Mouse (Mus musculus) lung, postnatal 0 days (tissue): ENCODE measurements around the gene Spesp1. TPM values are rescaled to one million over a fixed set of nuclear protein-coding genes. Genes with fewer than 3 reads are reported as not detected.

Experiments
- ATAC-seq: fragments of 200-750 bp; cut with Nextera tagmentation; 2 replicates; pipeline ENCODE4 v1.8.0; 2017; ENCODE audit warnings: moderate library complexity
- DNase-seq: peaks from one replicate; pipeline ENCODE4 v3.0.0-alpha.2; 2016; ENCODE audit warnings: low spot score
- H3K27ac ChIP-seq: fragments of 300-500 bp; sonication (generic); 2 replicates; pipeline ENCODE4 v1.5.1; 2014; ENCODE audit warnings: antibody characterized with exemption, mild to moderate bottlenecking, low read length, mixed read lengths
- H3K27me3 ChIP-seq: fragments of 300-500 bp; sonication (generic); replicated peaks from 2 replicates; pipeline ENCODE4 v1.6.1; 2014; ENCODE audit warnings: low read length, mixed read lengths; ENCODE audit not compliant: insufficient read depth
- H3K36me3 ChIP-seq: fragments of 300-500 bp; sonication (generic); 2 replicates; pipeline ENCODE4 v1.6.1; 2014; ENCODE audit warnings: low read length, mixed read lengths; ENCODE audit not compliant: insufficient read depth
- H3K4me1 ChIP-seq: fragments of 300-500 bp; sonication (generic); 2 replicates; pipeline ENCODE4 v1.6.1; 2014; ENCODE audit warnings: antibody characterized with exemption, low read depth, low read length, mixed read lengths; ENCODE audit not compliant: insufficient read depth
- H3K4me2 ChIP-seq: fragments of 300-500 bp; sonication (generic); replicated peaks from 2 replicates; pipeline ENCODE4 v1.6.1; 2014; ENCODE audit warnings: low read depth, mild to moderate bottlenecking, low read length, moderate library complexity, mixed read lengths
- H3K4me3 ChIP-seq: fragments of 300-500 bp; sonication (generic); 2 replicates; pipeline ENCODE4 v1.5.1; 2014; ENCODE audit warnings: low read depth, low read length
- H3K9ac ChIP-seq: fragments of 300-500 bp; sonication (generic); replicated peaks from 2 replicates; pipeline ENCODE4 v1.6.1; 2014; ENCODE audit warnings: low read depth, mild to moderate bottlenecking
- H3K9me3 ChIP-seq: fragments of 300-500 bp; sonication (generic); 2 replicates; pipeline ENCODE4 v1.6.1; 2016; ENCODE audit warnings: low read length, mixed read lengths
- CTCF ChIP-seq: IDR thresholded peaks from 2 replicates; pipeline ENCODE4 v1.5.1; 2016; ENCODE audit warnings: antibody characterized with exemption, mild to moderate bottlenecking
- EP300 ChIP-seq: IDR thresholded peaks from 2 replicates; pipeline ENCODE4 v1.6.1; 2016; ENCODE audit warnings: antibody characterized with exemption, mild to moderate bottlenecking, control low read depth
- WGBS: fragments of 180-500 bp; shearing (Covaris S2); extraction: QIAGEN DNeasy Blood & Tissue Kit; methylation state at CpG from one replicate; pipeline ENCODE4 v1.1.7; 2014; 5-methylcytosine and 5-hydroxymethylcytosine counted together
- polyA plus RNA-seq: library from polyadenylated mRNA; unstranded; fragments of >200 nt; fragmentation: Nextera tagmentation; extraction: Ambion mirVana; gene quantifications from 2 replicates; pipeline ENCODE4 v1.2.1, GENCODE M21; 2015

The Spesp1 gene
- polyA plus RNA-seq, 1 experiment from 2014 or later, result not detected

DNA sequence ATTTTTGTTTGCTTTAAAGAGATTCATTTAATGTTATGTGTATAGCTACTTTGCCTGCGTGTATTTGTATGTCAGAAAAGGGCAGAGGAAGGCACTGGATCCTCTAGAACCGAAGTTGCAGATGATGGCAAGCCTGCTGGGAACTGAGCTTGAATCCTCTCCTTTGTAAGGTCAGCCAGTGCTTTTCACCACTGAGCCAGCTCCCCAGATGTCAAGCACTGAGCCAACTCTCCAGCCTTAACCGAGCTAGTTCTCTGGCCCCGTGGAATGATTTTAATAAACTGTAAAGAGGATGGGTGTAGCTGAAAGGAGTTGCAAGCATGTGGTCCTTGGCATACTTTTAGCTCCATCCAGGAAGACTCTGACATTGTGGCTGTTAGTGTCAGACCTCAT is 5.6 kb upstream of the Spesp1 start:
- Histone ChIP-seq H3K27ac (no peak overlapping the region), H3K9ac (no peak overlapping the region), H3K27me3 (no peaks in the 10 kb centered on the region), H3K4me3 (no peak overlapping the region), H3K9me3 (no peaks in the 10 kb centered on the region), H3K4me1 (no peaks in the 10 kb centered on the region), H3K36me3 (no peaks in the 10 kb centered on the region), H3K4me2 (no peak overlapping the region)
- WGBS, result 54% methylated on average over 4 of the region's 4 CpGs
- TF ChIP-seq CTCF, result no peak
- no peak for TF ChIP-seq EP300
- no peak for ATAC-seq
- no peak for DNase-seq

DNA sequence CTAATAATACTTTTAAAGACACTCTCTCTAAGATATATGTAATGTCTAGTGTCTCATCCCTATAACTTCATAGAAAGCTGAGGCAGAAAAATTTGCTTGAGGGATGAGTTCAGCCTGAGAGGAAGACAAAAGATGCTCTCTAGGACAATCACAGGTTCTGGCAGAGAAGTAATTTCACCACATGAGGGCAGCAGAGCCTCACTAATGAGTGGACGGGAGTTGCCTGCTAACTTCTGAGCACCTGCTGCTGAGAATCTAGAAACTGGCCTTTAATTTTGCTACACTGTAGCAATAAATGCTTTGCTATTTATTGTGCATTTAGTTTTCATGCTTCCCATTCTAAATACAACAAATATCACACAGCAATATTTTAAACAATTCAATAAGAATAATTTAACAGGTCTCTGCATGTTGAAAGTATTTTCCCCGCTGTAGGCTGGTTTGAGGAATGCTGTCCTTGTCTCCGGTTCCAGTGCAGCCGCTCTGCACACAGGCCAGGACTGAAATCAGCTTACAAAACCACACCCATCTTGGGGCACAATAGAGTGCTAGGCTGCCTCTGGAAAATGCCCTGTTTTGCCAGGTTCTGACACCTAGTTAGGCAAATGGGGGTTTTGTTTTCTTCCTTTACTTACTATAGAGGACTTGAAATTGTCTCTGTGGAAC is 5.1 kb upstream of the Spesp1 start:
- H3K4me2 ChIP-seq, result no peak overlapping the region
- ATAC-seq (peak; percentile 33; the same call in 1 of the 2 replicates), DNase-seq (peak; percentile 79)
- TF ChIP-seq EP300 (no peak), CTCF (peak; percentile 90)
- no peak overlapping the region for H3K4me3 ChIP-seq
- H3K36me3 ChIP-seq, result no peaks in the 10 kb centered on the region
- no peaks in the 10 kb centered on the region for H3K4me1 ChIP-seq
- 29% methylated on average over 4 of the region's 4 CpGs for WGBS
- H3K27ac ChIP-seq, result no peak overlapping the region
- H3K27me3 ChIP-seq, result no peaks in the 10 kb centered on the region
- no peak overlapping the region for H3K9ac ChIP-seq
- no peaks in the 10 kb centered on the region for H3K9me3 ChIP-seq

- Histone ChIP-seq H3K36me3 (no peaks in the 10 kb centered on the region), H3K4me3 (no peak overlapping the region), H3K9ac (no peak overlapping the region), H3K27ac (no peak overlapping the region), H3K4me2 (no peak overlapping the region), H3K4me1 (no peaks in the 10 kb centered on the region), H3K9me3 (no peaks in the 10 kb centered on the region), H3K27me3 (no peaks in the 10 kb centered on the region)
- TF ChIP-seq EP300 (no peak), CTCF (no peak)
- DNase-seq (no peak), ATAC-seq (no peak)
- WGBS, result 67% methylated on average over 7 of the region's 7 CpGs
These were observed 2.3 kb upstream of the Spesp1 start for GRCm38 (mm10) chr9:62284266-62284665.

DNA sequence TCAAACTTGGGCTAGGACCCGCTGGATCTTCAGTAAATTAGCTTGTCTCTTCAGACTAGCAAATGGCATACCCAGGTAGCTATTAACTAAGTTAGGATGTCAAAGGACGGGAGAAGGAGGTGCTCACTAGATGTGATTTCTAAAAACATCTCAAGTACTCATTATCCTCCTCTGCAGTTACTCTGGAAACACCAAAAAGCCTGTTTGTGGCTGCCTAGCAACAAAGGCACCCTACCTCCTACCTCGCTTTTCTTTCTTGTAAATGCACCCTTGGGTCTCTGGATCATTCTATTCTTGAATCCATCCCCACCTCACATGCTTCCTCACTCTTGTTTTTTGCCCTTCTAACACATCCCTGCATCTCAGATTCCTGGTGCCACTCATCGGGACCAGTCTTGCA is 5.1 kb downstream of the Spesp1 start:
- H3K9me3 ChIP-seq, result no peaks in the 10 kb centered on the region
- no peaks in the 10 kb centered on the region for H3K36me3 ChIP-seq
- ATAC-seq (no peak), DNase-seq (no peak)
- no peak overlapping the region for H3K4me2 ChIP-seq
- no peak overlapping the region for H3K27ac ChIP-seq
- TF ChIP-seq EP300 (no peak), CTCF (no peak)
- 69% methylated on average over 4 of the region's 4 CpGs for WGBS
- no peaks in the 10 kb centered on the region for H3K4me1 ChIP-seq
- no peak overlapping the region for H3K9ac ChIP-seq
- H3K4me3 ChIP-seq, result no peak overlapping the region
- no peaks in the 10 kb centered on the region for H3K27me3 ChIP-seq

DNA sequence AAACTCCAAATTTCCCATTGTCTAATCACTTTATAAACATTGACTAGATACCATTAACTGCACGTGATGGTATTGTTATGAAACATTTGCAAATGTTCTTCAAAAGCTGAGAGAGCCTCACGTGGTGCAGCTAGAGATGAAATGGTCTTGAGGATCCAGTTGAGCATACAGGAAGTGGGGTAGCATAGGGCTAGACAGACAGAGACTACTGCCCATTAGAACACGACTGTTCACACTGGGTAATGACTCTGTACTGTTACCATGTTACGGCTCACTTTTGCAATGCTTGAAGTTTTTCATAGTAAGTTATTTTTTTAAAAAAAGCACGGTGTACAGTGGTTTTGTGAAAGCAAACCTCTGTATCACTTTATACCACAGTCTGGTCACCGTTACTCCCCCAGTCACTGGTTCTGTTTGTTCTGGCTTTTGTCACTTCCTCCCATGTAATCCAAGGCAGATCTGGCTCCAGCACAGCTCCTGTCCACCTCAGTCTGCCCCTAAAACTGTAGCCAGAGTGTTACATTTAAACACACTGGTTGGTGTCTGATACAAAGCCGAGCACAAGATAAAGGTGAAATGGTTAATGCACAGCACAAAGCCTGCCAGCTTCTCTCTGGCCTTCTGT is 11.1 kb downstream of the Spesp1 start:
- no peak overlapping the region for H3K9ac ChIP-seq
- WGBS, result 29% methylated on average over 7 of the region's 7 CpGs
- ATAC-seq, result peak; percentile 44

DNA sequence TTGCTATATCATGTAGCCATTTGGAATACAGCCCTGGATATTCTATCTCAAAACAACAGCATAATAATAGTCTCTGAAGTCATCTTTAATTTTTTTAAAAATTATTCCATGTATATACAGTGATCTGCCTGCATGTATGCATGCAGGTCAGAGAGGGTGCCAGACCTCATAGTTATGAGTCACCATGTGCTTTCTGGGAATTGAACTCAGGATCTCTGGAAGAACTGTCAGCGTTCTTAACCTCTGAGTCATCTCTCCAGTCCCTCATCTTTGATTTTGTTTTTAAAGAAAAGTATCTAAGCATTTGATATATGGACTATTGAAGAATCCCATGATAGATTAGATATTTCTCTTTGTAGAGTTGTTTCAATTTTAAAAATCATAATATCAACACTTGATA is 12.8 kb downstream of the Spesp1 start:
- no peak overlapping the region for H3K4me3 ChIP-seq
- no peaks in the 10 kb centered on the region for H3K36me3 ChIP-seq
- TF ChIP-seq EP300 (no peak), CTCF (no peak)
- H3K27ac ChIP-seq, result no peak overlapping the region
- WGBS, result 88% methylated on average over 1 of the region's 1 CpGs
- DNase-seq (no peak), ATAC-seq (no peak)
- H3K27me3 ChIP-seq, result no peaks in the 10 kb centered on the region
- no peak overlapping the region for H3K9ac ChIP-seq
- H3K9me3 ChIP-seq, result no peaks in the 10 kb centered on the region
- H3K4me1 ChIP-seq, result no peaks in the 10 kb centered on the region
- H3K4me2 ChIP-seq, result no peak overlapping the region

More for the DNA sequence above, 11.1 kb downstream of the Spesp1 start:
- no peak for TF ChIP-seq EP300
- TF ChIP-seq CTCF, result no peak
- Histone ChIP-seq H3K4me3 (no peak overlapping the region), H3K4me2 (no peak overlapping the region), H3K9me3 (no peaks in the 10 kb centered on the region), H3K27ac (no peak overlapping the region), H3K36me3 (no peaks in the 10 kb centered on the region), H3K27me3 (no peaks in the 10 kb centered on the region), H3K4me1 (no peaks in the 10 kb centered on the region)
- DNase-seq, result peak; percentile 43
